Mouse (Mus musculus) spleen, embryonic (tissue): ENCODE data around the gene Gm4969.

Experiments
- CTCF ChIA-PET: fragments of 350-600 bp; sonication (Branson Sonifier 250); formaldehyde crosslinking; loops from one replicate; lab custom pipeline; 2022; lab: Charles Lee

Gene Gm4969

DNA sequence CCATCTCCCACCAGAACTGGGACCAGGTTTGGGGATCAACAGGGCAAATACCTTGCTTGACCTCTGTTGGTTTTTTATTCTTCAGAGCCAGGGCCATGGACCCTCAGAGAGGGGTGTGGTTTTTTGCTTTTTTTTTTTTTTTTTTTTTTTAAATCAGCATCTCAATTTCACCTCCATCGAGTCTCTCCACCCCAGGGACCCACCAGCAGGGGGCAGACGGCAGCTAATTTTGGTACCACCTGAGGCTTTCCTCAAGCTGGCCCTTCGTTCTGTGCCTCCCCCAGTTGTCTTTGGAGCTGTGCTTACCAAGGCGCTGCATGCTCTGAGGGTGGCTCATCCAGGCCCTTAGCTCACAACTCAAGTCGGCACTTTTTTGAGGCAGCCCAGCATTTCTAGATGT lies 19.2 kb upstream of the Gm4969 start:
- CTCF ChIA-PET, result interaction anchor here (0.6 to 0.7 kb wide), 3 partner anchors 10 to 273 kb away, joined by 3 to 19 read pairs (median 12); no protein-coding TSS in a partner anchor

DNA sequence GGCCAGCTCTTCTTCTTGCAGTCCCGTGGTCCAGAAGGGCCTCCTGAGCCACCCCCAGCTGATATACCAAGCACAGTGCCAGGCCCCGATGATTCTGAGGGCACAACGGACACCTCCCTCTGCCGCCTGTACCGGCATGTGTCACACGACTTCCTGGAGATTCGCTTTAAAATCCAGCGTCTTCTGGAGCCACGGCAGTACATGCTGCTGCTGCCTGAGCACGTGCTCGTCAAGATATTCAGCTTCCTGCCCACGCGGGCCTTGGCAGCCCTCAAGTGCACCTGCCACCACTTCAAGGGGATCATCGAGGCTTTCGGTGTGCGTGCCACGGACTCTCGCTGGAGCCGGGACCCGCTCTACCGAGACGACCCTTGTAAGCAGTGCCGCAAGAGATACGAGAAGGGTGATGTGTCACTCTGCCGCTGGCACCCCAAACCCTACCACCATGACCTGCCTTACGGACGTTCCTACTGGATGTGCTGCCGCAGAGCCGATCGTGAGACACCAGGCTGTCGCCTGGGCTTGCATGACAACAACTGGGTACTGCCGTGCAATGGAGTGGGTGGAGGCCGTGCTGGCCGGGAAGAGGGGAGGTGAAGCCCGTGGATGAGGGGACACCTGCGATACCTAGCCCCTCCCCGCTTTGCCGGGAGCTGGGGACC lies 18.6 kb upstream of the Gm4969 start:
- CTCF ChIA-PET, result no interaction called here

DNA sequence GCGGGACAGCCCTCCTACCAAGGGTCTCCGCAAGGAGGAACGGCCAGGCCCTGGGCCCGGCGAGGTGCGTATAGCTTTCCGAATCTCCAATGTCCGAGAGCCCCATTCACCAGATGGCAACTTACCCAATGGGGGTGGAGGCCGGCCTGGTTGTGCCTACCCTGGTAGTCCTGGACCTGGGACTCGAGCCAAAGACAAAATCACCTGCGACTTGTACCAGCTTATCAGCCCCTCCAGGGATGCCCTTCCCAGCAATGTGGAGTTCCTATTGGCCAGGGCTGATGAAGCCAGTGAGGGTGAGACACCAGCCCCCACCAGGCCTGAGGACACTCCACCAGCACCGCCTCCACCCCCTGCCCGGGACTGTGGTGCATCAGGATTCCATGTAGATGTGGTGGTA lies 18.0 kb upstream of the Gm4969 start:
- CTCF ChIA-PET, result interaction anchor here (0.6 kb wide), 1 partner anchor 50 kb away, joined by 8 read pairs; no protein-coding TSS in a partner anchor

- CTCF ChIA-PET, result no interaction called here
Observed at GRCm38 (mm10) chr7:19131324-19131848, 13.2 kb upstream of the Gm4969 start.

DNA sequence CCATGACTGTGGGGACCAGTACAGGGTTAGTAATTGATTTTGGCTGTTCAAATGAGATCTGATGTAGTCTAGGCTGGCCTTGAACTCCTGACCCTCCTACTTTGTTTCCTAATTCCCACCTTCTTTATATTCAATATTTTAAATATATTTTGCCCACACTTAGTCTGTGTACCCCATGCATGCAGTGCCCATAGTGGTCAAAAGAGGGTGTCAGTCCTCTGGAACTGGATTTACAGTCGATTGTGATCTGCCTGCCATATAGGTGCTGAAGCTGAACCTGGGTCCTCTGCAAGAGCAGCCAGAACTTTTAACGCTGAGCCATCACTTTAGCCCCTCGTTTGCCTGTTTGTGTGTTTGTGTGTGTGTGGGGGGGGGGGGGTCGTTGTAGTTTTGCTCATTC lies 12.5 kb upstream of the Gm4969 start:
- CTCF ChIA-PET, result no interaction called here

- CTCF ChIA-PET, result no interaction called here
Observed at GRCm38 (mm10) chr7:19129396-19129795, 11.2 kb upstream of the Gm4969 start.

- CTCF ChIA-PET, result interaction anchor here (0.6 kb wide), 1 partner anchor 10 kb away, joined by 12 read pairs; no protein-coding TSS in a partner anchor
Observed at GRCm38 (mm10) chr7:19127744-19128143, 9.6 kb upstream of the Gm4969 start.

DNA sequence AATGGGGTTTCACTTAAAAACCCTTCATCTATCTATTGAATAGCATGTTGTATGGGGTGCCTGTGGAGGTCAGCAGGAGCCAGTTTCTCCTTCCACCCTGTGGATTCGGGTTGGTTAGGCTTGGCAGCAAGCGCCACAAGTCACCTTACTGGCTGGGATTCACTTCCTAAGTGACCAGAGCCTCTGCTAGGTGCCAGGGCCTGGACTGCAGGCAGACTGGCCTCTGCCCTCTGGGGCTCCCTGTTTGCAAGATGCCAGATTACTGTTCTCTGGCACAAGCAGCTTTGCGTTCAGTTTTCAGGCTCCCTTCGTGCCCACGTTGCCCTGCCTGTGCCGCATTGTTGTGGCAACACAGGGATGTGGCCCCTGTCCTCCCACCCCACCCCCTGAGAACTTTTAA lies 6.5 kb upstream of the Gm4969 start:
- CTCF ChIA-PET, result no interaction called here

GRCm38 (mm10) chr7:19121686-19122085 lies 3.5 kb upstream of the Gm4969 start:
- CTCF ChIA-PET, result no interaction called here

DNA sequence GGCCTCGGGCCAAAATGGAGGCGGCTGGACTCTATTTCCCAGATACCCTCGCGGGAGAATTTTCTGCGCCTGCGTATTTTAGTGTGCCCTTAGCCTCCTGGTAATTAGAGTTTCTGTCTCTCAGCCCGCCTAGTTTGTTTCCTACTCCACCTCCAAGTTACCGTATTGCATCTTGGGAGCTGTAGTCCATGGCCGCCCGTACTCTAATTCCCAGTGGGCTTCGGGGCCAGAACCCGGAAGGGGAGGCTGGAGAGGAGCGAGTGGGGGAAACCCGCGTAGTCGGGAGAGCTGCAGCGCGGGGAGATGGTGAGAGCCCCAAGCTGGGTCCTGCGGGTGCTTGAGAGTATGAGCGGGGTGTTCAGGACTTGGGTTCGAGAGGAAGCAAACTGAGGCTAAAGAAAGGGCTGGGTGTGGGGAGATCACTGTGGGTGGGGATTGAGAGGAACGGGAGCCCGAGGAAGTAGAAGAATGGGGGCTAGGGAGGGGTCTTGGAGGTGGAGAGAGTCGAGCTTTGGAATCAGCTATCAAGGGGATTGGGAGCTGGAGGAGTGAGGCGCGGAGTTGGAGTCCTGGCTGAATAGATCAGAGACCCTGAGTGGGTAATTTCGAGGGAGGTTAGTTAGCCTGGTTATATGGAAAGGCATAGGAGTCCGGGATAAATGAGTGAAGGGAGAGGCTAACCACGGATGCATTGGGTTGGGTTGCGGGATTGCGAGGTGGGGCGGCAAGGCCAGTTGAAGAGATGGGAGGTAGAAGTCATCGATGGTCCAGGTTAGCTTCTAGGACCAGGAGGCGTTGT lies 1.7 kb upstream of the Gm4969 start, which contains the start of gene Fbxo46:
Fbxo46 (plus strand) TSS at position 229 of the 799 bp plus-strand sequence.
- CTCF ChIA-PET, result interaction anchor here (1.4 kb wide), 1 partner anchor 32 kb away, joined by 5 read pairs; no protein-coding TSS in a partner anchor

GRCm38 (mm10) chr7:19119083-19119482 lies 915 bp upstream of the Gm4969 start:
- CTCF ChIA-PET, result no interaction called here

DNA sequence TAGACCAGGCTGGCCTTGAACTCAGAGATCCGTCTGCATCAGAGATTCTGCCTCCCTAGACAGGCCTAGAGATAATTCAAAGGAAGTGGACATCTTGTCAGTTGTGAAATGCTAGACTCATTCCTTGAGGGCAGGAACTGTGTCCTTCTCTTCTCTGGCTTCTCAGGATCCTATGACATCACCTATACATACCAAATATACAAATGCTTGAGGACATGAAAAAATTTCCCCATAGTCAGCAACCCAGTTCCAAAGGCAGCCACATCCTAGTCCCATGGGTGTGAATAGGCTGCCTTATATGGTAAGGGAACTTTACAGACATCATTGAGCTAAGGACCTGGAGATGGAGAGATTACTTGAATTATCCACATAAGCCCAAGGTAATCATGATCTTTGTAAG lies 8.6 kb downstream of the Gm4969 start:
- CTCF ChIA-PET, result no interaction called here

DNA sequence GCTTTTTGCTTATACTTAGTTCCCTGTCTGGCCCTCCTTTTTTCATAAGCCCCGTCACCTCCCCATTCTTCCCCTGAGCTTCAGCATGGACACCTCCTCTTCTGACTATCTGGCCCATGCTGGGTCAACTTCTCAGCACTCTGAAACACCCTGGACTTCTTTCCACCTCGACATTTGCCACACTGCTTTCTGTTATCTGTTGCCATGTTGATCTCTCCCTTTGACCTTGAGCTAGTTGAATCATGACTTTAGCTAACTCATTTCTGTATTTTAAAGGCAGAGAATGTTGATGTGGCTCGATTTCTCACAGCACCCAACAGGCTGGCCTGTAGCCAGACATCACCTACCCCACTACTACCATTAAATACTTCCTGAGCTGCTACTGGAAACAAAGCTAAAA lies 10.7 kb downstream of the Gm4969 start:
- CTCF ChIA-PET, result no interaction called here

DNA sequence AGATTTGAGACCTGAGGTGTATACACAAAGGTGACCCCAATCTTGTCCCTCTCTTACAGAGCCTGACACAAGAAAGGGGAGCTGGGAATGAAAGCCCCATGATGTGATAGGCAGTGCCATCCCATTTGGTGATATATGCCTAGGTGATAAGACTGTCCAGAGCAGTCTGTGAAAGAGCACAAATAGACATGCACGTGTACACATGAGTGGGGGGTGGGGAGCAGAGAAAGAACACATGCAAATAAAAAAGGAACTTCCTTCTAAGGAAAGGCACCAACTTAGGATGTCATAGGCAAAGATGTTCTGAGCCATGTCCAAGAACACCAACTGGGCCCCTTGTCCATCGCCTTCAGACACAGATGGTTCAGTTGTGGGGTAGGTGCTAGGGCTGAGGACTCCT lies 13.7 kb downstream of the Gm4969 start:
- CTCF ChIA-PET, result no interaction called here

DNA sequence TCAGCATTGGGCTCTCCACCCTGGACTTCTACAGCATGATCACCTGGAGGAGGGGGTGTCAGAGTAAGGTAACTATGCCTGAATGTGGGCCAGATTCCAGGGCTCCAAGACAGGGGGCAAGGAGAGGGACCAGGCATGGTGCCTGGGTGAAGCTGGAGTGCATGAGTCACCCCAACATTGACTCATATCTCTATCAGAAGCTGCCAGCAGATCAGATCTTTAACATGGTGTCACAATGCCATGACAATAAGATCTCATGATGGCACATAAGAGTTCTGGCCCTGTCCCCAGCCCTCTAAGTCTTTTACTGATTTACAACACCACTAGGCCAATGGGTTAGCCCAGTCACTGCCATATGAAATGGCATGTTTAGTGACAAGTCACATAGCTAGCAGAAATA lies 14.4 kb downstream of the Gm4969 start:
- CTCF ChIA-PET, result no interaction called here

- CTCF ChIA-PET, result no interaction called here
Observed at GRCm38 (mm10) chr7:19100290-19100689, 17.9 kb downstream of the Gm4969 start.

DNA sequence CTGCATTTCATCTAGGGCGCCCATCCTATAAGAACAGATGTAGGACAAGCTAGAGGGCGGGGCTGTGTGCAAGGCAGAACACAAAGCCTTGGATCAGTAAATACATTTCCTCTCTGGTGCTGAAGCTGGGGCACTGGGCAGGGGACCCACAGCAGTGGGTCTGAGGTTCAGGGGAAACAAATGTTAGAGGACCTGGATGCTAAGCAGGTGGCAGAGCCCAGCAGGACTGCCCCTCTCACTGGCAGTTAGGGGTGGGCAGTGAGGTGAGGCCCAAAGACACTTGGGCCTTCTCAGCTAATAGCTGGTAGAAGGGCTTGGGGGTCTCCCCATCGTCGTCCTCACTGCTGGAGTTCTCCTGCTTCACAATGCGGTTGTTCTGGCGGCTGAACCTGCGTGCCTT lies 19.4 kb downstream of the Gm4969 start:
- CTCF ChIA-PET, result no interaction called here

DNA sequence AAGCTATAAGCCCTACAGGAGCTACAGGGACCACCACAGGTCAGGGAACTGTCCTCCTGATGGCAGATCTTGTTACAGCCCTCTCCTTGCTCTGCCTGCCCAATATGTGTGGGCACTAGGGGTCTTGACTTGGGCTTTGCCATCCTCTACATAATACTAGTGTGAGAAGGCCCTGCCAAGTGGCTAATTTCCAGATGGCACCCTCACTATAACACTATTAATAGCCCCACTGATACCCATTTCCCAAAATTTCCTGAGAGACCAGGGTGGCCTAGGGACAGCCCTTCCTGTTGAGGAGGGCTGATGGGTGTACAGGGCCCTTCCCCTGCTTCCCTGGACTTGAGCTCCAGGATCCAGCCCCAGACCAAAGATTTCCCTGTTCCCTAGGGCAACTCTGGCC lies 20.3 kb downstream of the Gm4969 start:
- CTCF ChIA-PET, result interaction anchor here (0.9 kb wide), 1 partner anchor 9 kb away, joined by 4 read pairs; no protein-coding TSS in a partner anchor

DNA sequence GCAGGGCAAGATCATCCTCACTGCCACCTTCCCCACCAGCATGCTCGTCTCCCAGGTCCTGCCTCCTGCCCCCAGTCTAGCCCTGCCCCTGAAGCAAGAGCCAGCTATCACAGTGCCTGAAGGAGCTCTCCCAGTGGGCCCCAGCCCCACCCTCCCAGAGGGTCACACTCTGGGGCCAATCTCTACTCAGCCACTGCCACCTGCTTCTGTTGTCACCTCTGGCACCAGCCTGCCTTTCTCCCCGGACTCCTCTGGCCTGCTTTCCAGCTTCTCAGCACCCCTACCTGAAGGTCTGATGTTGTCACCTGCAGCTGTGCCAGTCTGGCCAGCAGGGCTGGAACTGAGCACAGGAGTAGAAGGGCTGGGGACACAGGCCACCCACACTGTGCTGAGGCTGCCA lies 21.0 kb downstream of the Gm4969 start:
- CTCF ChIA-PET, result interaction anchor here (0.9 kb wide), 1 partner anchor 8 kb away, joined by 4 read pairs; no protein-coding TSS in a partner anchor

DNA sequence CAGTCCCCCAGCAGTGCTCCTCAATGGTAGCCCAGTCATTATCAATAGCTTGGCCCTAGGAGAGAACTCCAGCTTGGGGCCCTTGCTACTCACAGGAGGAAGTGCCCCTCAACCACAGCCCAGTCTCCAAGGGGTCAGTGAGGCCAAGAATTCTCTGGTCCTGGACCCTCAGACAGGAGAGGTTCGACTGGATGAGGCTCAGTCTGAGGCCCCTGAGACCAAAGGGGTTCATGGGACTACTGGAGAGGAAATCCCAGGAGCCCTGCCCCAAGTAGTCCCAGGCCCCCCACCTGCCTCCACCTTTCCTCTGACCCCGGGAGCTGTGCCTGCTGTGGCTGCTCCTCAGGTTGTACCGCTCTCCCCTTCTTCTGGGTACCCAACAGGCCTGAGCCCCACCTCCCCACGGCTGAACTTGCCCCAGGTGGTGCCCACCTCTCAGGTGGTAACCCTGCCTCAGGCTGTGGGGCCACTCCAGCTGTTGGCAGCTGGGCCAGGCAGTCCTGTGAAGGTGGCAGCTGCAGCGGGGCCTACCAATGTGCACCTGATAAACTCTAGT lies 21.7 kb downstream of the Gm4969 start:
- CTCF ChIA-PET, result interaction anchor here (0.6 kb wide), 1 partner anchor 753 kb away, joined by 5 read pairs; no protein-coding TSS in a partner anchor

GRCm38 (mm10) chr7:19095751-19096110 lies 22.4 kb downstream of the Gm4969 start:
- CTCF ChIA-PET, result interaction anchor here (0.7 kb wide), 1 partner anchor 127 kb away, joined by 3 read pairs; no protein-coding TSS in a partner anchor
